Mouse (Mus musculus): ENCODE measurements around the gene Josd2. TPM values are rescaled to one million over a fixed set of nuclear protein-coding genes. Genes with fewer than 3 reads are reported as not detected.

The Josd2 gene
- total and polyA plus RNA-seq, 3 experiments: 33.9 to 57.7 (median 54.8) TPM

- no peak for DNase-seq (ENCODE audit: extremely low read depth)
- Histone ChIP-seq H3K9ac (ENCODE audit: insufficient read depth, low read depth) (no peak overlapping the region), H3K27me3 (replicated peaks) (peaks cover 73% of the 10 kb centered on the region), H3K27ac (ENCODE audit: insufficient read depth, low read depth) (no peak overlapping the region), H3K9me3 (replicated peaks; ENCODE audit: low read length) (peaks cover 11% of the 10 kb centered on the region), H3K4me3 (replicated peaks in 1 of 3; ENCODE audit: low read depth in 2 of 3, low read length in 2 of 3, poor library complexity in 1 of 3) (no peak overlapping the region), H3K36me3 (replicated peaks in 1 of 2; ENCODE audit: control insufficient read depth in 1 of 2, insufficient read depth in 1 of 2, low read length in 1 of 2) (no peaks in the 10 kb centered on the region), H3K4me2 (ENCODE audit: insufficient read depth, low read depth, poor library complexity, severe bottlenecking) (no peak overlapping the region), H3K4me1 (ENCODE audit: control insufficient read depth in 1 of 2, insufficient read depth in 2 of 2) (peaks cover 5 to 12% of the 10 kb centered on the region in 2 experiments), H3K79me2 (replicated peaks; ENCODE audit: control insufficient read depth, extremely low read depth, insufficient read depth, poor library complexity, severe bottlenecking) (no peaks in the 10 kb centered on the region)
- no peak for TF ChIP-seq TCF12 (IDR thresholded peaks at IDR 0.05; ENCODE audit: low read depth, low read length)
- no peak for TF ChIP-seq RAD21 (IDR thresholded peaks at IDR 0.05; ENCODE audit: low read depth, low read length)
- TF ChIP-seq ZKSCAN1 (IDR thresholded peaks at IDR 0.05; ENCODE audit: borderline replicate concordance, low read depth, low read length): no peak
- no peak for TF ChIP-seq SIN3A (IDR thresholded peaks at IDR 0.05; ENCODE audit: low read length)
- no peak for TF ChIP-seq MAZ (IDR thresholded peaks at IDR 0.05; ENCODE audit: low read depth, low read length)
- no peak for TF ChIP-seq JUN (IDR thresholded peaks at IDR 0.05; ENCODE audit: insufficient read depth, low read depth, low read length)
- no peak for TF ChIP-seq CTCF (conservative IDR thresholded peaks at IDR 0.05 in 1 of 2, IDR thresholded peaks at IDR 0.05 in 1 of 2; ENCODE audit: low read depth in 2 of 2, low read length in 2 of 2)
- no peak for TF ChIP-seq HCFC1 (IDR thresholded peaks at IDR 0.05; ENCODE audit: low read depth, low read length)
- no peak for TF ChIP-seq POLR2A (IDR thresholded peaks at IDR 0.05; ENCODE audit: low read depth, low read length)
- no peak for TF ChIP-seq ETS1 (conservative IDR thresholded peaks at IDR 0.05; ENCODE audit: low read depth, low read length)
- no peak for TF ChIP-seq ELF1 (IDR thresholded peaks at IDR 0.05; ENCODE audit: low read depth, low read length)
- TF ChIP-seq RCOR1 (conservative IDR thresholded peaks at IDR 0.05; ENCODE audit: low read depth, low read length): no peak
- no peak for TF ChIP-seq GABPA (IDR thresholded peaks at IDR 0.05; ENCODE audit: insufficient replicate concordance, low read depth, low read length)
- TF ChIP-seq MAX (IDR thresholded peaks at IDR 0.05; ENCODE audit: low read length): no peak
- TF ChIP-seq SMC3 (IDR thresholded peaks at IDR 0.05; ENCODE audit: low read depth, low read length): no peak
- TF ChIP-seq MYC (IDR thresholded peaks at IDR 0.05; ENCODE audit: low read depth, low read length): no peak
- no peak for TF ChIP-seq USF2 (conservative IDR thresholded peaks at IDR 0.05; ENCODE audit: low read depth, low read length)
- TF ChIP-seq ZMIZ1 (IDR thresholded peaks at IDR 0.05; ENCODE audit: low read depth, low read length): no peak
- in situ Hi-C loops (cut with MboI; ENCODE audit: low pct_ligation_motif_present, low pct_unique_long_range_greater_than_20kb, low sequenced_read_pairs) (no loop called here), dilution Hi-C loops (cut with MboI; ENCODE audit: extremely low pct_ligation_motif_present, extremely low pct_unique_long_range_greater_than_20kb, low sequenced_read_pairs) (no loop called here)
Observed at GRCm38 (mm10) chr7:44463556-44464225, 4.1 kb upstream of the Josd2 start.

- dilution Hi-C loops (cut with MboI; ENCODE audit: extremely low pct_ligation_motif_present, extremely low pct_unique_long_range_greater_than_20kb, low sequenced_read_pairs) (no loop called here), in situ Hi-C loops (cut with MboI; ENCODE audit: low pct_ligation_motif_present, low pct_unique_long_range_greater_than_20kb, low sequenced_read_pairs) (no loop called here)
- H3K4me2 ChIP-seq (ENCODE audit: insufficient read depth, low read depth, poor library complexity, severe bottlenecking): no peak overlapping the region
- no peak for TF ChIP-seq KAT2A (IDR thresholded peaks at IDR 0.05; ENCODE audit: insufficient replicate concordance, low read length)
- no peak for TF ChIP-seq TCF12 (IDR thresholded peaks at IDR 0.05; ENCODE audit: low read depth, low read length)
- no peak for TF ChIP-seq CTCF (conservative IDR thresholded peaks at IDR 0.05 in 1 of 2, IDR thresholded peaks at IDR 0.05 in 1 of 2; ENCODE audit: low read depth in 2 of 2, low read length in 2 of 2)
- TF ChIP-seq RAD21 (IDR thresholded peaks at IDR 0.05; ENCODE audit: low read depth, low read length): no peak
- TF ChIP-seq NRF1 (IDR thresholded peaks at IDR 0.05; ENCODE audit: low read depth, low read length): no peak
- no peak for TF ChIP-seq MAX (IDR thresholded peaks at IDR 0.05; ENCODE audit: low read length)
- TF ChIP-seq MYC (IDR thresholded peaks at IDR 0.05; ENCODE audit: low read depth, low read length): no peak
- TF ChIP-seq ETS1 (conservative IDR thresholded peaks at IDR 0.05; ENCODE audit: low read depth, low read length): no peak
- no peak for TF ChIP-seq RCOR1 (conservative IDR thresholded peaks at IDR 0.05; ENCODE audit: low read depth, low read length)
- no peak for TF ChIP-seq IRF4 (IDR thresholded peaks at IDR 0.05; ENCODE audit: low read depth, low read length)
- TF ChIP-seq SMC3 (IDR thresholded peaks at IDR 0.05; ENCODE audit: low read depth, low read length): no peak
- peaks cover 8 to 21% of the 10 kb centered on the region in 2 experiments for H3K4me1 ChIP-seq (ENCODE audit: control insufficient read depth in 1 of 2, insufficient read depth in 2 of 2)
- H3K36me3 ChIP-seq (replicated peaks in 1 of 2; ENCODE audit: control insufficient read depth in 1 of 2, insufficient read depth in 1 of 2, low read length in 1 of 2): peaks cover 0 to 3% of the 10 kb centered on the region in 2 experiments
- DNase-seq (ENCODE audit: extremely low read depth): no peak
- H3K27me3 ChIP-seq (replicated peaks): peaks cover 65% of the 10 kb centered on the region
- H3K9ac ChIP-seq (ENCODE audit: insufficient read depth, low read depth): no peak overlapping the region
- no peak overlapping the region for H3K4me3 ChIP-seq (replicated peaks in 1 of 3; ENCODE audit: low read depth in 2 of 3, low read length in 2 of 3, poor library complexity in 1 of 3)
- H3K9me3 ChIP-seq (replicated peaks; ENCODE audit: low read length): peaks cover 9% of the 10 kb centered on the region
- no peak overlapping the region for H3K27ac ChIP-seq (ENCODE audit: insufficient read depth, low read depth)
- H3K79me2 ChIP-seq (replicated peaks; ENCODE audit: control insufficient read depth, extremely low read depth, insufficient read depth, poor library complexity, severe bottlenecking): no peaks in the 10 kb centered on the region
Observed at GRCm38 (mm10) chr7:44464511-44464910, 3.3 kb upstream of the Josd2 start.

All from CH12.LX (cell line).